Mouse (Mus musculus): ENCODE results near the gene Hexim2. TPM values are rescaled to one million over a fixed set of nuclear protein-coding genes. Genes with fewer than 3 reads are reported as not detected.
A peak's percentile ranks its signal among the peaks of the same experiment; 100 is the strongest.

Gene Hexim2
- total RNA-seq, 2 experiments from 2014 or later, result 14.4 to 16.9 TPM

DNA sequence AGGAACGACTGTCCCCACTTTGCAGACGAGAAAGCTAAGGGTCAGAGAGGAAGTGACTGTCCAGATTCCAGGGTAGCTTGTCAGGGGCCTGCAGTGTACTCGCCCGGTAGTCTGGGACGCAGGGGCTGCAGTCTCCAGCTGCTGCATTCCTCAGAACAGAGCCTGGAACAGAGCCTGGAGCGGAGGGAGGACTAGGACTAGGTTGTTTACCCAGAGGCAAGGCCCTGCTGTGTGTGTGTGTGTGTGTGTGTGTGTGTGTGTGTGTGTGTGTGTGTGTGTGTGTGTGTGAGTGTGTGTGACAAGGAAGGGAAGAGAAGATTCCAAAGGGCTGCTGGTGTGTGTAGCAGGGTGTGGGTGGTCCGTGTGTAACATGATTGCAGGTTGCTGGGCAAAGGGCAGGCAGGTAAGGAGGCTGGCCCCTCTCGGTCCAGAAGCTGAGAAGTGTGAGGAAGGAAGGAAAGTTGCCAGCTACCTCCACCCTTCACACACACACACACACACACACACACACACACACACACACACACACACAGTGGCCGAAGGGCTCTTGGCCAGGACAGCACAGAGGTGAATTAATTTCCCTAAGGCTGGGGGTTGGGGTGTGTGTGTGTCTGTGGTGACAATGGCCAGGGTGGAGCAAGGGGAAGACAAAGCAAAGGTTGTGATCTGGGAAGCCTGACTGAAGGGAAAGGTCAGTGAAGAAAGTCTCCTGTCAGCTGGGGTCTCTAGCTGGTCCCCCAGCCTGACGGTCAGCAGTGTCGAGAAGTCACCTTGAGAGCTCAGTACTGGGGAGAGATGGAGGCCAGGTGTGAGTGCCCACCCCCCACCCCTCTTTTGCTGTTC is 9.1 kb downstream of the Hexim2 start:
- DNase-seq (ENCODE audit: low spot score in 2 of 2), result peak in 1 of 2 experiments; percentile 50

DNA sequence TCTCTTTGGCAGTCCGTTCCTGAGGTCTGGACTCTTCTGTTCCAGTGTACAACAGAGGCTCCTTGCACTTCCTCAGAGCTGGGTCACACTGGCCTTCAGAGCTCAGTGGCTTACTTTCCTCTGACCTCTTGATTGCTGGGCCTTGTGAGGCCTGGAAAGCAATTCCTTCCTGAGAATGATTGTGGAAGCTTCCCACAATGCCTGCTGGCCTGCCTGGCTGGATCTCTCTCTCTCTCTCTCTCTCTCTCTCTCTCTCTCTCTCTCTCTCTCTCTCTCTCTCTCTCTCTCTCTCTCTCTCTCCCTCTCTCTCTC is 9.7 kb downstream of the Hexim2 start:
- DNase-seq (ENCODE audit: low spot score in 2 of 2), result no peak

DNA sequence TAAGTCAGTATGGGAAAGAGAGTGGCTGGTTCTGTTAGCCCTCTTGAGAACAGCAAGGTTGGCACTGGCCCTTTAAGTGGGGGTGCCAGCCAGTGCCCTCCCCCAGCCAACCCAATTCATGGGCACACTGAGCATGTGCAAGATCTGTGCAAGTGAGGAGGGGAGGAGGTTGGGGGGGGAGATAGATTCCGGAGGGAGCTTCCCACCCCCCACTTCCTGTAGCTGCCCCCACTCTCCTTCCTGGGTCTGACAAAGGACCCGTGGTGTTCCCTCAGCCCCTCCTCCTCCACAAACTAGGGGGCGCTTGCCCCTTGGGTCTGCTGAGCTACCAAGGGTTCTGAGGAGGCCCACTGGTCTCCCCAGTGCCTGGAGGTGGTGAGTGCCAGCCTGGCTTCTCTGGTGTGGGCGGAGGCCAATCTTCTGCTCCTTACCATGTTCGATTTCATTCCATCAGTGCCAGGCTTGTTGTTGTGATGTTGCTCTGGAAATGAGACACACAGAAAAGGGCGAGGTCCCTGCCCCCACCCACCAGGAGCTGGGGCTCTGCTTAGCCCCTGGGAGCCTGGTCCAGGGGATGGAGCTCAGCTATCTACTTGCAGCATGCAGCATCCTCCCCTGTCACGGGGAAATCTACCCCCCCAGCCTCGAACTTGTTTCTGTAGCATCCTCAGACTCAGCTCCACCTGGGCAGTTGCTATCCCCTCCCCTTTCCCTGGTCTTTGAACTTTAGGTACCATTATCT is 10.4 kb downstream of the Hexim2 start:
- peak; percentile 82 to 86 for DNase-seq (ENCODE audit: low spot score in 2 of 2)

DNA sequence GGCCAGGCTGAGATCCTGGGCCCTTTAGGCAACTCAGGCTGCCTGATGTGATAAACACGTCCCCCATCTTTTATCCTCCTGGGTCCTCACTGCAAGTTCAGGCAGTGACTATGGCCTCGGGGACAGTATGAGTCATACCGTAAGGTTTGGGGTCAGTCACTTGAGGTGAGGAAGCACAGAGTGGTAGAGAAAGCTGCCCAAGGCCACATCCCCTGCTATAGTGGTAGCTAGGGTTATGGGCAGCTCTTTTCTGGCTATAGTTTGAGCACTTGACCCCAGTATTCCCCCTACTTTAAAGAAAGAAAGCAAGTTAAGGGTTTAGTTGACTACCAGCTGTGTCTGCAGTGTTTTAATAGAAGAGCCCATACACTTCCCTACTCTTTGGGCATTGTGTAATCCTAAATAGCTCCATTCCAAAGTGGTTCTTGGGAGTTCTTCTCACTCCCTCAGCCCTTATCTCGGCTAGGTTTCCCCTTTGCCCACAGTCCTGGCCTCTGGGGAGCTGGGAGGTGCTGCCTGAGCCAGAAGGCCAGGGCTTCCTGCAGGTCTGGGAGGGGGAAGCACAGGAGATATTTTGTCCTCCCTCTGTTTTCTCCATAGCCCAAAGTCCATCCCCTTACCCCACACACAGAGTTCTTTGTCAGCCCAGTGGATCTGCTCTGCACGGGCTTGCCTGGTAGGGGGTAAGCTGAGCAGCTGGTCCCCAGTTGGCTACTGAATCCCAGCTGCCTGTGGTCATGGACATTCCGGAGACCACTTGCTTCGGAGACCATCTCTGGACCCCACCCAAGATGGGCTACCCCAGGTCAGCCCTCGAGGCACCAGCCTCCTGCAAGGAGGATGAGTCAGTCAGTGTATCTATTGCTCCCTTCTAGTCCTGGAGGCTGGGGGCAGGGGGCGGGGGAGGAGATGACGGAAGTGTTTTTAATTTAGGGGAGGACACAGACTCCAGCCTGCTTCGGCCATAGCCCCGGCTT is 12.4 kb downstream of the Hexim2 start:
- no peak for DNase-seq (ENCODE audit: low spot score in 2 of 2)

DNA sequence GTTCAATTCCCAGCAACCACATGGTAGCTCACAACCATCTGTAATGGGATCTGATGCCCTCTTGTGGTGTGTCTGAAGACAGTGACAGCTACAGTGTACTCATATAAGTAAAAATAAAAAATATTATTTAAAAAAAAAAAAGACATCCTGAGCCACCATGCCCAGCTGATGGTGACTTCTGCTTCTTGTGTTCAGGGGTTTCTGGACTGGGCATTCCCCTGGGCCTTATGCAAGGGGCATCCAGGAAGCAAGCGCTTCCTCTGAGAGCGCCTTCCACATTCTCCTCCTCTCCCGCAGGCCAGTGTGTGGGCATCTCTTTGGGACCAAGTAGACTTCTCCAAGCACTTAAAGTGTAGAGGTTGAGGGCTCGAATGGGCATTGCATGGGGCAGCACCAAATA is 14.2 kb downstream of the Hexim2 start:
- no peak for DNase-seq (ENCODE audit: low spot score in 2 of 2)

DNA sequence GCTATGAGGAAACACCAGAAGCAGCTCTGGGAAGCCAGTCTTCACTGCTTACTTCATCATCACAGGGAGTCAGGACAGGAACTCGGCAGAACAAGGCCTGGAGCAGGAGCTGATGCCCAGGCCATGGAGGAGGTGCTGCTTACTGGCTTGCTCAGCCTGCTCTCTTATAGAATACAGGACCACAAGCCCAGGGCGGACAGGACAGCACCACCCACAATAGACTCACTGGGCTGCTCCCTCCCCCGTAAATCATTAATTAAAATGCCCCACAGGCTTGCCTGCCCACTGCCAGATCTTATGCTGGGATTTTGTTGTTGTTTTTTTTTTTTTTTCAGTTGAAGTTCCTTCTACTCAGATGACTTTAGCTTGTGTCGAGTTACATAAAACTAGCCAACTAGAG is 15.5 kb downstream of the Hexim2 start:
- DNase-seq (ENCODE audit: low spot score in 2 of 2), result no peak

DNA sequence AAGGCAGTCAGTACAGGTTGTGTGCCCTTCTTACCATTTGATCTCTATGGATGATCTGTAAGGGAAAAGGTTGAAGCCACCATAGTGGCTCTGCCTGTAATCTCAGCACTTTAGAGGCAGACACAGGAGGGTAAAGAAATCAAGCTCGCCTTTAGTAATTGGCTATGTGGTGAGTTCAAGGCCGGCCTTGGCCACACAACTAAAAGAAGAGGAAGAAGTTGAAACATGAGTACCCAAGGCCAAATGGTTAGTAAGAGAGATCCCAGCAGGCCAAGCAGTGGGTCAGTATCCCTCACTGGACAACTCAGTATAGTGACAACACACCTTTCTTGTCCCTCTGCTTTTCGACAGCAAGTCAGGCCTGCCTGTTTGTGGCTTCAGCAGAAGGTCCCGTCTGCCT is 17.5 kb downstream of the Hexim2 start:
- no peak for DNase-seq (ENCODE audit: low spot score in 2 of 2)

DNA sequence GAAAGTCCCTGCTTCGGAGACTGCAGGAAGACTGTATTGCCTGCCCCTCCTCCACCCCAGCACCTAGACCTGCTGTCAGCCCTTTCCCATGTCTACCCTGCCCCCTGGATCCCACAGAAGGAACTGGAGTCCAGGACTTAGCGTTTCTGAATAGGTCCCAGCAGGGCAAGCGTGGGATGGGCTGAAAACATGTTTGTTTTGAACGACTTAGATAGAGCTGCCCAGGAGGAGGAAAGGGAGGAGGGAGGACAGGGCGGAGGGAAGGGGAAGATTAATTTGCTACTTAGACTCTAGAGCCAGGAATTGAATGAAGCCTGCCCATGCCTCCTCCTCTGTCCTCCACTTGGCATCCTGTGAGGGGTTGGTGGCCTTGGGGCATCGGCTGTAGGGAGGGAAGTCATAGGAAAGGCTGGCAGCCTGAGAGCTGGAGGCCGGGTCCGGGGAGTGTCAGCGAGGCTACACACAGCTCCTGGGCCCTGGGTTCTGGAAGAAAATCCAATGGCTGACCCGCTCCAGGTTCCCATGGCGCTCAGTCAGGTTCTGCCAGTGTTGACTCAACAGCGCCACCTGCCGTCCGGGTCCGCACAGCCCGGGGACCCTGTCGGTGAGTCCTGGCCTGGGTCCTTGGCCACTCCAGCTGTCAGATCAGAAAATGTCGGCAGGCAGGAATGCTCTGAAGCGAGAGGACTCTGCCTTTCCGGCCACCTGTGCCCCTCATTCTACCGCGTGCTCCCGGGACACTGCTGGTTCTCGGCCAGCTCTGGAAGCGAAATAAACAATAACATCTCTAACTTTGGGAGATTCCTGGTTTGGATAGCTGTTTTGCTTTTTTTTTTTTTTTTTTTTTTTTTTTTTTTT is 26.6 kb downstream of the Hexim2 start:
- DNase-seq (ENCODE audit: low spot score in 2 of 2), result peak; percentile 98

DNA sequence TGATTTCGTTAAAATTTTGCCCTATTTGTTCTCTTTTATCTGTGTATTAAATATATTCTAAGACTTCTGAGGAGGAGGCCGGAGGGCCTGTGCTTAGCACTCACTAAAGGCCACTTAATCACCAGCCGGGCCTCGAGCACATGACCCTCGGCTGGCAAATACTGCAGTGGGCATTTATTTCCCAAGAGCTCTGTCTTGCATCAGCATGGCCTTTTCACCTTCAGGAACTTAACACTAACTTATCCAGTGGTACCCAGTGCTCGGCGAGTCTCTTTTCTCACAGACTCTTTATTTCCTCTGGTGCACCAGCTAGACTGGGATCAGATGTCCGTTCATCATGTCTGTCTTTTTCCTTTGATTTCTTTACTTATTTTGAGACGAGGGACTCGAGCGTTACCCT is 28.5 kb downstream of the Hexim2 start:
- no peak for DNase-seq (ENCODE audit: low spot score in 2 of 2)

DNA sequence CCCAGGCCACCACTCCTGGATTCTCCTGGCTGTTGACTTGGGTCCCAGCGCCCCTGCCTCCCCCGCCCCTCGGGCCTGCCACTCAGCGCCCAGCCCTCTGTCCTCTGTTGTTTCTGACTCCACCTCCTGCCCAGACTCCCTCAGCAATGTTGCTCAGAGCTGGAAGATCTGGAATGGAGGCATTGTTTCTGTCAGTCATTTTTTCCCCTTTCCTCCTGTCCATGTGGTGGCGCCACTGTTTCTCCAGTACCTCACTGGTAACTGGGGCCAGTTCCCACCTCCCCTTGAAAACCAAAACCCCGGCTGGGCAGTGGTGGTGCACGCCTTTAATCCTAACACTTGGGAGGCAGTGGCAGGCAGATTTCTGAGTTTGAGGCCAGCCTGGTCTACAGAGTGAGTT is 29.2 kb downstream of the Hexim2 start:
- DNase-seq (ENCODE audit: low spot score in 2 of 2), result no peak

DNA sequence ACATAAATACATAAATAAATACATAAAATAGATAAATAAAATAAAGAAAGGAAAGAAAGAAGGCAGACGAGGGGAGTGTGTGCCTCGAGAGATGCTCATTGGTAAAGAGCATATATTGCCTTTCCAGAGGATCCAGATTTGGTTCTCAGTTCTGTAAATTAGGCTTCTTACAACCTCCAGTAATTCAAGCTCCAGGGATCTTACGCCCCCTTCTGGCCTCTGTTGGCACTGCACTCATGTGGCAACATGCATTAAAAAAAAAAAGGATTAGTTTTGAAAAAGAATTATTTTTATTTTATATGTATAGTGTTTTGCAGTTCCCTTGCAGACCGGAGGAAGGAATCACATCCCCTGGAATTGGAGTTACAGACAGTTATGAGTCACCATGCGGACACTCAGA is 29.9 kb downstream of the Hexim2 start:
- no peak for DNase-seq (ENCODE audit: low spot score in 2 of 2)

DNA sequence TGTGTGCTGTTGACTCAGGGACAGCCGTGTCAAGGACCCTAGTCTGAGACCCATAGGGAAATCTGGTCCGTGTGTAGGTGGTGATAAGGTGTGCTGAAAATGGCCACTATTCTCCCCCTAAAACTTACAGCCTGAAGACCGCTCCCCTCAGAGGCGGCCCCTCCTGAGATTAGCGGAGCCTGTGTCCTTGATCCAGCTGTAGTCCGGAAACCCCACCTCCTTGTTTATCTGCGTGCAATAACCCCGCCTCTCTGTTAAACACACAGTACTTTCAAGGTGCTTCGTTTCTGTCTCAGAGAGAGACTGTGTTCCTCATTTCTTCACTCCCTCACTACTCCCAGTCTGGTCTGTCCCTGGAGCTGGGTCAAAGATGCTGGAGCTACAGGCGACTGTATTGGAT is 32.2 kb downstream of the Hexim2 start:
- DNase-seq (ENCODE audit: low spot score in 2 of 2), result no peak

DNA sequence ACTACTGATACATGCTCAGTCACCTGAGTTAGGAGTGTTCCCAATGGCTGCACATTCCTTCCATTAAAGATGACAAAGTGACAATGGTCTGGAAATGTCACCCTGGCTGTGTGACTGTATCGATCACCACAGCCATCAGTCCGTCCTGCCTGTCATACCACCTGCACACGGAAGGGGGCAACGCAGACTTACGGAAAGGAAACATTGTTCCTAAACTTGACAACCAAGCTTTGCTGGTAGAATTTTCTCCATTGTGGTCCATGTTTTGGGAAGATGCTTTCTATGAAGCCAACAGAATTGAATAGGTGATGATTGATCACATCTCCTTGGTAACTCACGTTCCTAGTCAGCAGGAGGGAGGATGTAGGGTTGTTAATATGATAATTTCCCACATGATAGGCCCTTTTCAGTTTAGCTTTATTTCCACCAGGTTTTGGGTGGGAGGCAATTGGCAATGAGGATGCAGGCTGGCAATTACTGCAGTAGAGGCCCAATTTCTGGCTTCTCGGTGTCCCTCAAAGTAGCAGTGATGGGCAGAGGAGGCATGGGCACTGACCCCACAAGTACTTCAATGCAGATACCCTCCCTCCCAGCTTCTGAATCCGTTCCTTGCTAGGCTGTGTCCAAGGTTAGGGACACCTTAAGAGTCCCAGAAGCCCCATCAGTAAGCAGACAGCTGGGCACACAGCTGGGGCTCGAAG is 36.6 kb downstream of the Hexim2 start:
- DNase-seq (ENCODE audit: low spot score in 2 of 2), result peak; percentile 82

DNA sequence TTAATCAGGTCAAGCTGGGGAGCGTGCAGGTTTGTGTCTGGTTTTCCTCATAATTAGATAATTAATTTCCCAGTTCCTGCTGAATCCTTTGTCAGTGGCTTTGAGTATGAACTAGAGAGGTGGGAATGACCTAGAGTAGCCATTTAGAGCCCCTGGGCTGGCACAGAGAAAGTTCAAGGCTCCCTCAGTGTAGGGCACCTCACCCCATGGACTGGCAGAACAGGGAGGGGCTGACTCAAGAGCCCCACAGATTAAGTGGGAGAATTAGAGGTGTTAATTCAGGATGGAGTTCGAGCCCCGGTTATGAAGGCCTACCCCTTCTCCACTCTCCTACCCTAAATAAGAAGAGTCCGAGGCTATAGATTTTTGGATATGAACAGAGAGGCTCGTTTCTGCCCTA is 37.4 kb downstream of the Hexim2 start:
- no peak for DNase-seq (ENCODE audit: low spot score in 2 of 2)

DNA sequence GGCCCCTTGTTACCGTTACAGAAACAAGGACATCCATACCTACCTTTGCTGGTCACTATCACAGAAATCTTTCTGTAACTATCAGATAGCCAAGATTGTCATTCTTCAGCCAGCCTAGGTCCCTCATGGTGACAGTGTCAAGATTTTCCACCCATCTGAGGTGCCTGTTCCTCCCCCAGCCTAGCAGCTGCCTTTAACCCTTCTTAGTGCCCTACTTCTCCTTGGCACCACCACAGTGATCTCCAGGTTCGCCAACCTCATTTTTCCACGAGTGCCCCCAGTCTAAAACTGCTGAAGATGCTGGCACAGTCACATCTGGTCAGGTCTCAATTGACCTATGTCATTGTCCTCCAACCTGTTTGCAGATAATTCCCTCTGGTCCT is 37.9 kb downstream of the Hexim2 start:
- no peak for DNase-seq (ENCODE audit: low spot score in 2 of 2)

DNA sequence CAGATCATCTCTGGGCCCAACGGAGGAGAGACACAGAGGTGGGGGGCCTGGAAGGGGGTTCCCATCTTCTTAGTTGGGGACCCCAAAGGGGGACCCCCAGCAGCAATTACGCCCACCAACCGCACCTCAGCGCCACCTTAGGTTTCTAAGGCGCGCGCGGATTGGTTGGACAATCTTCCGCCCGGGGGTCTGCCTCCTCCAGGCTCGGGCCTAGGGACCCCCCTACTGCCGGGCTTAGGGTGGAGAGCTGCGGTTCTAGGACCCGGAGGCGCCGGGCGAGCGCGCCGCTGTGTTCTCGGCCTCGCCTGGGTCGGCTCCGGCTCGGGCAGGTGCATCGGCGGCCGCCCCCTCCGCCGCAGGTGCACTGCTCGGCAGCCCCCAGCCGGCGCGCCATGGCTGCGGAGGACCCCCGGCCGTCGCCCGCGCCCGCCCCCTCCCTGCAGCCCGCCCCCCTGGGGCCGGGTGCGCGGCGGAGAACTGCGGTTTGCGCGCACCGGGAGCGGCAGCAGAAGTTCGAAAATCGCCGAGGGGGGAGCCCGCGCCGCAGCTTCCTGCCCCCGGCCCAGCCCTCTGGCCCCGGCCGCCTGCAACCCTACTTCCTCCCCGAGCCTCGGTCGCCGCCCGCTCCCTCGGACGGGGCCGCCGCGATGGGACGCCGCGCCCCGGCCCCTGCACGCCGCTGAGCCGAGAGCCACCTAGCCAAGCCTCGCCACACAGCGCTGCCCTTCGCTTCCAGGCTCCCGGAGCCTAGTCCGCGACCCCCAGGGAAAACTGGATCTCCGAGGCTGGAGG is 38.5 kb downstream of the Hexim2 start, which contains the start of gene Fmnl1:
Gene Fmnl1, plus strand, starts transcription at position 614 of the 792 bp plus-strand sequence.
- DNase-seq (ENCODE audit: low spot score in 2 of 2), result peak; percentile 64 to 67

DNA sequence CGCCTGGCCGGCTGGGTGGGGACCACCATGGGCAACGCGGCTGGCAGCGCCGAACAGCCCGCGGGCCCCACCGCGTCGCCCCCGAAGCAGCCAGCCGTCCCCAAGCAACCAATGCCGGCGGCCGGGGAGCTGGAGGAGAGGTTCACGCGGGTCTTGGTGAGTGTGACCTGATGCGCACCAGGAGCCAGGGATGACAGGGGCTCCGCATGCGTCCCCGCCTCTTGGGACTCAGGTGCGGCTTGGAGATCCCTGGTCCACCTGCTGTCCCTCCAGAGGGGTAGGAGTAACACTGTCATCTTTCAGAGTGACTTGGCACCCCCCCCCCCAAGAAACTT is 39.0 kb downstream of the Hexim2 start:
- DNase-seq (ENCODE audit: low spot score in 2 of 2), result no peak

DNA sequence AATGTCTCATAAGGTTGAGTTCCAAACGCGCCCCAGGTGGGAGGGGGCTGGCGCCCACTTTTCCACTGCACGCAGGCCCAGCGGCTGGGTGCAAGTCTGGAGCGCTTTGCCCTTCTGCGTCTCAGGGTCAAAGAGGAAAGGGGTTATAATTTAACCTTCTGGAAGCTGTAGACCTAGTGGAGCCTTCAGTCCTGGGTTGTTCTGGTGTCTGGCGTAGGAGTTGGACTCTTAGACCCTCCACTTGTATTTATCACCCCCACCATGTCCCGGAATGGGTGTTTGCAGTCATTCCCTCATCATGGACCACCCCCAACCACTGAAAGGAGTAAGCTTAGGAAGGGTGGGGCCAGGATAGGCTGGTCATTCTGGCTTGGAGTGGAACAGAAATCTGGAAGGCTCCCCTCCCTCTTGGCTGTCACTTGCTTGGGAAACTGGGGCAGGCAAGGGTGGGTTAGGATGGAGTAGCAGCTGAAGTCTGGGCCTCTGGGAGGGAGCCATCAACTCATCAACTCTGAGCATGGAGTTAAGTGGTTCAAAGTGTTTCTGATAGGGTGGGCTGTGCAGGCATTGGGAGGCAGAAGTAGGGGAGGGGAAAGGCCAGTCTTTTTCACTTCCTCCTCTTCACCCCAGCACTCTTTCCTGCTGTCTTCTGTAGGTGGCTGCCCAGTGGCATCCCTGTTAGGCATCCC is 39.6 kb downstream of the Hexim2 start:
- DNase-seq (ENCODE audit: low spot score in 2 of 2), result no peak
